Mouse (Mus musculus): ENCODE measurements around the gene F13a1. TPM values are rescaled to one million over a fixed set of nuclear protein-coding genes. Genes with fewer than 3 reads are reported as not detected.

Gene F13a1
- polyA plus RNA-seq, 1 experiment from 2014 or later: 2.6 TPM

DNA sequence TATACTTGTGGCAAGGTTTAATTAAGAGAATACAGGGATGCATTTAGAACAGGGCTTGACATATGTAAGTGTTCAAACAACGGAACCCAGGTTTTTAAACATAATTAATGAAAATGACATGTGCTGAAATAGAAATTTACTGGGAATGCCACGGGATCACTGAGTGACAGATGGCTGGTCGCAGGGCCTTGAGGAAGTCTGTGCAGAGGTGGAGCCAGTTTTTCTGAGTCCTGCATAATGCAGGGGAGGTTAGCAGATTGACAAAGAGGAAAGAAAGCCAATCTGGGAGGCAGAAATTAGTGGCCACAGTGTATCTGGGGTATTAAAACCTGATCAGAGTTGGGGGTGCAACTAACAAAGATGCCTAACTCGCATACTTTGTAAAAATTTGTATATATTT is 130.3 kb downstream of the F13a1 start:
- Histone ChIP-seq H3K4me2 (ENCODE audit: low read depth, severe bottlenecking) (no peak overlapping the region), H3K27me3 (ENCODE audit: control insufficient read depth, insufficient read depth, low read length) (no peaks in the 10 kb centered on the region), H3K27ac (replicated peaks; ENCODE audit: low read depth, low read length) (no peak overlapping the region), H3K4me3 (ENCODE audit: low read depth, low read length) (no peak overlapping the region), H3K36me3 (ENCODE audit: control insufficient read depth, insufficient read depth, low read length) (no peaks in the 10 kb centered on the region), H3K9ac (ENCODE audit: low read length) (no peak overlapping the region), H3K4me1 (ENCODE audit: control insufficient read depth, insufficient read depth, low read length) (no peaks in the 10 kb centered on the region), H3K9me3 (ENCODE audit: control insufficient read depth, low read length) (no peaks in the 10 kb centered on the region)
- ATAC-seq (ENCODE audit: insufficient number of reproducible peaks, low FRiP score, low TSS enrichment, low read depth): no peak
- WGBS: 69% methylated on average over 4 of the region's 4 CpGs
- no peak for DNase-seq (ENCODE audit: low spot score)

DNA sequence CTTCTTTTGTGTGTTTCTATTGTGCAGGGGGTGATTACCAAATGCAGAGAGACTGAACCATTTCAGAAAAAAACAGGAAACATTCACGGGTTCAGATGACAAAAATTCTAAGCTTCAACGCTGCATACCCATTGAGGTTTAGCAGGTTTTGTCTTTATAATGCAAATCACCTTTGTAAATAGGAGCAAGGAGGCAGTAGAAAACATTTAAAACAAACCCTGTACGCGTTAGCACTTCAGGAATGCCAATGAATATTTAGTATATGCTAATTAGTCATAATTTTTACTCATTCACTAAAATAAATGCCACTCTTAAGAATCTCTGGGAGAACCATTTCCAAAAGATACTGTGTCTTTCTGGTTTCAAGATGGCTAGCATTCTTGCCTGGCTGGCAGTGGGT is 146.2 kb downstream of the F13a1 start:
- ATAC-seq (ENCODE audit: insufficient number of reproducible peaks, low FRiP score, low TSS enrichment, low read depth) (no peak), DNase-seq (ENCODE audit: low spot score) (no peak)
- WGBS: 51% methylated on average over 4 of the region's 4 CpGs
- no peak overlapping the region for H3K9ac ChIP-seq (ENCODE audit: low read length)
- no peaks in the 10 kb centered on the region for H3K27me3 ChIP-seq (ENCODE audit: control insufficient read depth, insufficient read depth, low read length)
- no peaks in the 10 kb centered on the region for H3K4me1 ChIP-seq (ENCODE audit: control insufficient read depth, insufficient read depth, low read length)
- H3K4me2 ChIP-seq (ENCODE audit: low read depth, severe bottlenecking): no peak overlapping the region
- no peak overlapping the region for H3K27ac ChIP-seq (replicated peaks; ENCODE audit: low read depth, low read length)
- no peaks in the 10 kb centered on the region for H3K36me3 ChIP-seq (ENCODE audit: control insufficient read depth, insufficient read depth, low read length)
- no peak overlapping the region for H3K4me3 ChIP-seq (ENCODE audit: low read depth, low read length)
- no peaks in the 10 kb centered on the region for H3K9me3 ChIP-seq (ENCODE audit: control insufficient read depth, low read length)

DNA sequence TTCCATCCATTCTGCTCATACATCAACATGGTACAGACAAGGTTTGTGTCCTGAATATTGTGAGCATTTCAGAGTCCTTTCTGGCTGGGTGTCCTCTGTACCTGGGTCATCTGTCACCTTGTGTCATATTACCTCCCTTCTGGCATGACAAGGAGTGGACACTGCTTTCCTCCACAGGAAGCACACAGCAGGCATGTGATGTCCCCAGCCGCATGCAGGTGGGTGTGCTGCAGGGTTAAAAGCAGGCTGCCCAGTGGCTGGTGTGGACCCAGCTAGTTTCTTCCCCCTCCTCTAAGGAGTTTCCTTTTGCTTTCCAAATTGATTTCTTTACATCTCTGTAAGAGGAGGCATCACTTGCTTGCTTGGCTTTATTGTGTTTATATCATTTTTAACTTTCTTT is 146.6 kb downstream of the F13a1 start:
- Histone ChIP-seq H3K9me3 (ENCODE audit: control insufficient read depth, low read length) (no peaks in the 10 kb centered on the region), H3K4me2 (ENCODE audit: low read depth, severe bottlenecking) (no peak overlapping the region), H3K27ac (replicated peaks; ENCODE audit: low read depth, low read length) (no peak overlapping the region), H3K9ac (ENCODE audit: low read length) (no peak overlapping the region), H3K27me3 (ENCODE audit: control insufficient read depth, insufficient read depth, low read length) (no peaks in the 10 kb centered on the region), H3K4me1 (ENCODE audit: control insufficient read depth, insufficient read depth, low read length) (no peaks in the 10 kb centered on the region), H3K36me3 (ENCODE audit: control insufficient read depth, insufficient read depth, low read length) (no peaks in the 10 kb centered on the region), H3K4me3 (ENCODE audit: low read depth, low read length) (no peak overlapping the region)
- no peak for DNase-seq (ENCODE audit: low spot score)
- WGBS: 58% methylated on average over 1 of the region's 1 CpGs
- no peak for ATAC-seq (ENCODE audit: insufficient number of reproducible peaks, low FRiP score, low TSS enrichment, low read depth)

DNA sequence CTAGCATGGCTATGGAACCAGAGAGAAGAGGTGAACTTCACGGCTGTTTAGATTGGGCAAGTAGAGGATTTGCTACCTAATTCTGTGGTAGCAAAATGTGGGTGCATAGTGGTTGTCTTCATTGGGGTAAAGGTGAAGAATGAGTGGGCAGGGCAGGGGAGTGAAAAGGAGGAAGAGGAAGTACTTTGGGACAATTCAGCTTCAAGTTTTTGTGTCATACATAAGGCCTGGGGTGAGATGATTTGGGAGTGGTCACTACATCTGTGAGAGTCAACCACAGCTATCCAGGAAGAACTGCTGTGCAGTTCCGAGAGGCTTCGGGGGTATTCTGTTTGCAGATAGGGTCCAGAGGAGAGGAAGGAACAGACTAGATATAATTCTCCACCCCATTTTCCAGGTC is 148.4 kb downstream of the F13a1 start:
- H3K27me3 ChIP-seq (ENCODE audit: control insufficient read depth, insufficient read depth, low read length): no peaks in the 10 kb centered on the region
- 81% methylated on average over 3 of the region's 3 CpGs for WGBS
- no peak overlapping the region for H3K4me2 ChIP-seq (ENCODE audit: low read depth, severe bottlenecking)
- no peaks in the 10 kb centered on the region for H3K9me3 ChIP-seq (ENCODE audit: control insufficient read depth, low read length)
- no peak for DNase-seq (ENCODE audit: low spot score)
- no peak overlapping the region for H3K4me3 ChIP-seq (ENCODE audit: low read depth, low read length)
- no peak overlapping the region for H3K9ac ChIP-seq (ENCODE audit: low read length)
- no peak for ATAC-seq (ENCODE audit: insufficient number of reproducible peaks, low FRiP score, low TSS enrichment, low read depth)
- no peak overlapping the region for H3K27ac ChIP-seq (replicated peaks; ENCODE audit: low read depth, low read length)
- no peaks in the 10 kb centered on the region for H3K36me3 ChIP-seq (ENCODE audit: control insufficient read depth, insufficient read depth, low read length)
- H3K4me1 ChIP-seq (ENCODE audit: control insufficient read depth, insufficient read depth, low read length): no peaks in the 10 kb centered on the region

DNA sequence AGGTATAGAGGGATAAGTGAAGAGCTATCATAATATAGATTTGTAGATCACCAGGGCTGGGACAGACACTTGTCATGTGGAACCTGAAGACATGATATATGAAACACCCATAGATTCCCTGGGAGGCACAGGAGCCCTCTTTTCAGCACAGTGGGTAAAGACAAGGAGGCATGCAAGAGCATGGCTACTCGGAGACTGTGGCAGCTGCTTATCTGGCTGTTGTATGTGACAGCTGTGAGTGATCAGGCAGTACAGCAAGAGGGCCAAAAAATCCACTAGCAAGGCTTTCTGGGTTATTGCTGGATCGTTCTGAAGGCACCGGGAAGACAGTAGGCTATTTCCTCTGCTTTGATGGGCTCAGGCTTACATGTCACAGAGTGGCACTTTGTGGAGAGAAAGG is 149.0 kb downstream of the F13a1 start:
- WGBS: 68% methylated on average over 3 of the region's 3 CpGs
- ATAC-seq (ENCODE audit: insufficient number of reproducible peaks, low FRiP score, low TSS enrichment, low read depth): no peak
- no peaks in the 10 kb centered on the region for H3K36me3 ChIP-seq (ENCODE audit: control insufficient read depth, insufficient read depth, low read length)
- H3K27ac ChIP-seq (replicated peaks; ENCODE audit: low read depth, low read length): no peak overlapping the region
- DNase-seq (ENCODE audit: low spot score): no peak
- no peaks in the 10 kb centered on the region for H3K27me3 ChIP-seq (ENCODE audit: control insufficient read depth, insufficient read depth, low read length)
- no peak overlapping the region for H3K4me2 ChIP-seq (ENCODE audit: low read depth, severe bottlenecking)
- H3K4me3 ChIP-seq (ENCODE audit: low read depth, low read length): no peak overlapping the region
- no peaks in the 10 kb centered on the region for H3K9me3 ChIP-seq (ENCODE audit: control insufficient read depth, low read length)
- H3K4me1 ChIP-seq (ENCODE audit: control insufficient read depth, insufficient read depth, low read length): no peaks in the 10 kb centered on the region
- H3K9ac ChIP-seq (ENCODE audit: low read length): no peak overlapping the region

DNA sequence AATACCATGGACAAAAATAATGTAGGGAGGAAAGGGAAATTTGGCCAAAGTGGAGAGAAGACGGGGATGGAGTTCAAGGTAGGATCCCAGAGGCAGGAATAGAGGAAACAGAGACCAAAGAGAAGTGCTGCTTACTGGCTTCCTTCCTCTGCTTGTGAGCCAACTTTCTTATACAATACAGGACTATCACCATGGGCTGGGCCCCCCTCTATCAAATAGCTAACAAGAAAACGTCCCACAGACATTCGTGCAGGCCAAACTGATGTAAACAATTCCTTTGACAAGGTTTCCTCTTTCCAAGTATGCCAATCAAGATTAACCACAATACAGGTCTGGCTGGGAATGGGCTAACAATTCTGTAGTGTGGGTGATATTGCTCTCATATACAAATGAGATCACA is 154.0 kb downstream of the F13a1 start:
- no peak overlapping the region for H3K4me3 ChIP-seq (ENCODE audit: low read depth, low read length)
- no peak for DNase-seq (ENCODE audit: low spot score)

DNA sequence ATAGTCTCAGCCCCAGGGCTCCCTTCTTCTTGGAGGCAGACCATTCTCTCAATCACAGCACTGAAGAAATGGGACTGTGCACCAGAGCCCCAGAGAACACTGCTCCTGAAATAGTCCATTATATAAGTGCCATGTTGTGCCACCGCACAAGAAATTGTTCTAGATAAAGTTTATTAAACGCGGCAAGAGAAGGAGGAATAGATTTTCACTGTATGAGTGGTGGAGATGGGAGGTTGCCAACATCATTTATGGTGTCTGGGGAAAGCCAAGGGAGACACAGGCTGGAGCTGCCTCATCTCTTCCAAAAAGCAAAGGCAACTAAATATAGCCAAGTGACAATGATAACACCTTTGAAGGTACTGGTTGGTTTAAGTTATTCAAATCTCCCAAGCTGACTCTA is 156.3 kb downstream of the F13a1 start:
- no peak for ATAC-seq (ENCODE audit: insufficient number of reproducible peaks, low FRiP score, low TSS enrichment, low read depth)
- Histone ChIP-seq H3K4me3 (ENCODE audit: low read depth, low read length) (no peak overlapping the region), H3K4me1 (ENCODE audit: control insufficient read depth, insufficient read depth, low read length) (no peaks in the 10 kb centered on the region), H3K27ac (replicated peaks; ENCODE audit: low read depth, low read length) (no peak overlapping the region), H3K36me3 (ENCODE audit: control insufficient read depth, insufficient read depth, low read length) (no peaks in the 10 kb centered on the region), H3K9me3 (ENCODE audit: control insufficient read depth, low read length) (no peaks in the 10 kb centered on the region), H3K9ac (ENCODE audit: low read length) (no peak overlapping the region), H3K27me3 (ENCODE audit: control insufficient read depth, insufficient read depth, low read length) (no peaks in the 10 kb centered on the region), H3K4me2 (ENCODE audit: low read depth, severe bottlenecking) (no peak overlapping the region)
- 94% methylated on average over 3 of the region's 3 CpGs for WGBS
- DNase-seq (ENCODE audit: low spot score): no peak

More for the DNA sequence above, 154.0 kb downstream of the F13a1 start:
- H3K9me3 ChIP-seq (ENCODE audit: control insufficient read depth, low read length): no peaks in the 10 kb centered on the region
- no peak for ATAC-seq (ENCODE audit: insufficient number of reproducible peaks, low FRiP score, low TSS enrichment, low read depth)
- H3K36me3 ChIP-seq (ENCODE audit: control insufficient read depth, insufficient read depth, low read length): no peaks in the 10 kb centered on the region
- H3K27ac ChIP-seq (replicated peaks; ENCODE audit: low read depth, low read length): no peak overlapping the region
- H3K27me3 ChIP-seq (ENCODE audit: control insufficient read depth, insufficient read depth, low read length): no peaks in the 10 kb centered on the region
- no peaks in the 10 kb centered on the region for H3K4me1 ChIP-seq (ENCODE audit: control insufficient read depth, insufficient read depth, low read length)
- no peak overlapping the region for H3K4me2 ChIP-seq (ENCODE audit: low read depth, severe bottlenecking)
- whole genome bisulfite sequencing: 79% methylated on average over 3 of the region's 3 CpGs
- H3K9ac ChIP-seq (ENCODE audit: low read length): no peak overlapping the region

DNA sequence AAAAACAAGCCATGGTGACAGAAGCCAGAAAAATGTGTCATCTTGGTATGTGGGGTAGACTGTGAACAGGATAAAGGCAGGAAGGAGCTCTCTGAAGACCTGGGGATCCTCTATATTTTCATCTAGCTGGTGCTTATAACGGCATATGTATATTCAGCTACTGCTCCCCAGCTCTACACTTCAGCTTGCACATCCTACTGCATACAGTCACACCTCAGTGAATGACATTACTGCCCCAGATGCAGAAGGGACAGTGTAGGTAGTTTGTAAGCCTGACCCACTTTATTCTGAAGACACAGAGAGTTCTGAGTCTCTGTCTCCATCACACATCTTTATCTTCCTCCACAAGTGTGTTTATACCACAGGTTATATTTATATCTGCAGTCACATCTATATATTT is 157.8 kb downstream of the F13a1 start:
- no peak overlapping the region for H3K4me2 ChIP-seq (ENCODE audit: low read depth, severe bottlenecking)
- no peak for ATAC-seq (ENCODE audit: insufficient number of reproducible peaks, low FRiP score, low TSS enrichment, low read depth)
- WGBS: 83% methylated on average over 1 of the region's 1 CpGs

DNA sequence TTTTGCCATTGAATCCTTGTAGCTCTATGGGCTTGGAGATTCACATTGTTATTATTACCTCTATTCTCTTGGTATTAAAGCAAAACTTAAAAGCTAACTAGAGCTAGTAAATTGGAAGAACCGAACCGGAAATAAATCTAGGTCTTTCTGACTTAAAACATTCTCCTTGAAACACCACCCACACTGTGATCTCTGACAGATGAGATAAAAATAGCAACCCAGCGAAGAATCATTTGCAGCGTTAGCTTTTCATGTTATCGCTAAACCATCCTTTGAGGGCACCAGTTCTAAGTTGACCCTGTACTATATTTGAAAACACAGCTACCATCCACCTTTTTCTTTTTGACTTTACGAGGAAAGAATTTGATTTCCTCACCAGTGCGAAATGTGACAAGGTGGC is 164.1 kb downstream of the F13a1 start:
- H3K36me3 ChIP-seq (ENCODE audit: control insufficient read depth, insufficient read depth, low read length): no peaks in the 10 kb centered on the region
- H3K4me1 ChIP-seq (ENCODE audit: control insufficient read depth, insufficient read depth, low read length): no peaks in the 10 kb centered on the region
- H3K4me3 ChIP-seq (ENCODE audit: low read depth, low read length): no peak overlapping the region
- H3K27me3 ChIP-seq (ENCODE audit: control insufficient read depth, insufficient read depth, low read length): no peaks in the 10 kb centered on the region
- H3K9ac ChIP-seq (ENCODE audit: low read length): no peak overlapping the region
- H3K9me3 ChIP-seq (ENCODE audit: control insufficient read depth, low read length): no peaks in the 10 kb centered on the region
- H3K27ac ChIP-seq (replicated peaks; ENCODE audit: low read depth, low read length): no peak overlapping the region
- WGBS: 92% methylated on average over 7 of the region's 7 CpGs
- ATAC-seq (ENCODE audit: insufficient number of reproducible peaks, low FRiP score, low TSS enrichment, low read depth): no peak
- DNase-seq (ENCODE audit: low spot score): no peak
- no peak overlapping the region for H3K4me2 ChIP-seq (ENCODE audit: low read depth, severe bottlenecking)

More for the DNA sequence above, 157.8 kb downstream of the F13a1 start:
- Histone ChIP-seq H3K36me3 (ENCODE audit: control insufficient read depth, insufficient read depth, low read length) (no peaks in the 10 kb centered on the region), H3K27me3 (ENCODE audit: control insufficient read depth, insufficient read depth, low read length) (no peaks in the 10 kb centered on the region), H3K4me1 (ENCODE audit: control insufficient read depth, insufficient read depth, low read length) (no peaks in the 10 kb centered on the region), H3K27ac (replicated peaks; ENCODE audit: low read depth, low read length) (no peak overlapping the region), H3K9ac (ENCODE audit: low read length) (no peak overlapping the region), H3K9me3 (ENCODE audit: control insufficient read depth, low read length) (no peaks in the 10 kb centered on the region), H3K4me3 (ENCODE audit: low read depth, low read length) (no peak overlapping the region)
- no peak for DNase-seq (ENCODE audit: low spot score)
